Mouse (Mus musculus): Measurements from ENCODE around the gene Ntn1. TPM values are rescaled to one million over a fixed set of nuclear protein-coding genes. Genes with fewer than 3 reads are reported as not detected.

Gene Ntn1
- polyA plus RNA-seq, 1 experiment from 2014 or later, result 0.15 TPM

- peaks cover 25% of the 10 kb centered on the region for H3K27me3 ChIP-seq
- no peak for ATAC-seq (ENCODE audit: insufficient read depth)
- 72% methylated on average over 2 of the region's 2 CpGs for WGBS (ENCODE audit: insufficient replicate concordance)
Measured at GRCm38 (mm10) chr11:68434697-68435096, 34.1 kb upstream of the Ntn1 start.

GRCm38 (mm10) chr11:68433534-68433933, 32.9 kb upstream of the Ntn1 start:
- no peak overlapping the region for H3K27ac ChIP-seq (replicated peaks)
- H3K9ac ChIP-seq, result no peak overlapping the region
- no peak overlapping the region for H3K4me2 ChIP-seq
- no peaks in the 10 kb centered on the region for H3K9me3 ChIP-seq (replicated peaks)
- H3K4me1 ChIP-seq (replicated peaks), result 0 out of 2 replicates have a peak, but pooled peaks cover 4% of the 10 kb centered on the region
- ATAC-seq (ENCODE audit: insufficient read depth), result no peak
- H3K4me3 ChIP-seq (replicated peaks), result no peak overlapping the region
- 57% methylated on average over 5 of the region's 5 CpGs for WGBS (ENCODE audit: insufficient replicate concordance)
- H3K27me3 ChIP-seq, result peaks cover 25% of the 10 kb centered on the region
- no peaks in the 10 kb centered on the region for H3K36me3 ChIP-seq (replicated peaks)

More at GRCm38 (mm10) chr11:68434697-68435096, 34.1 kb upstream of the Ntn1 start:
- Histone ChIP-seq H3K4me1 (replicated peaks) (0 out of 2 replicates have a peak, but pooled peaks cover 4% of the 10 kb centered on the region), H3K4me2 (no peak overlapping the region), H3K4me3 (replicated peaks) (no peak overlapping the region), H3K9me3 (replicated peaks) (no peaks in the 10 kb centered on the region), H3K36me3 (replicated peaks) (no peaks in the 10 kb centered on the region), H3K9ac (no peak overlapping the region), H3K27ac (replicated peaks) (no peak overlapping the region)

DNA sequence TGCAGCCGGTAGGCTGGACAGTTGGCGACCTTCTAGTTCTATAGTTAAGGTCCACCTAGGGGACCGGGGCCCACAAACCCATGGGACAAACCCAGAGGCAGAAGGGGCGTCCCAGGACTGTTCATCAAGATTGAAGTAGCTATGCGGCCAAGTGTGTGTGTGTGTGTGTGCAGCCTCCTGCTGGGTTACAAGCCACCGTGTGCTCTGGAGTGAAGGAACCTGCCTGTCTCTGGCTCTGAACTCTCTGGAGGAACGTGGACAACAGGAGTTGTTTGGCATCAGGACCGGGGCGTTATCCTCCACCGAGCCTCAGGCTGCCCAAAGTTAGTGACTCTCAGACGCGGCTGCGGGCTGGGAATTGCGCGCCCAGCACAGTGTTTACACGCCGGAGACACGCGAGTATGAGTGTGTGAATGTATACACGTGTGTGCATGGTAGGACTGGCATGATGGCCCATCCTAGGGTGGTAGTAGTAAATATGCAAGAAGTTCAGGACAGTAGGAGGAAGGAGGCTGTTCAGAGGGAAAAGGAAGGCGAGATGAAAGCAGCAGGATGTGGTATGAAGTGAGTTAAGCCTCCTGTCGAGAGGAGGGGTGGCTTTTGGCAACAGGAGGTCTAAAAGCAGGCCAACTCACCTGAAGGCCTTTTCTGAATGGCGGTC, 31.9 kb upstream of the Ntn1 start:
- 17% methylated on average over 23 of the region's 23 CpGs for WGBS (ENCODE audit: insufficient replicate concordance)
- H3K9me3 ChIP-seq (replicated peaks), result no peaks in the 10 kb centered on the region
- peak overlapping the region; percentile 51 for H3K4me3 ChIP-seq (replicated peaks)
- H3K4me2 ChIP-seq, result peak overlapping the region; percentile 60
- no peaks in the 10 kb centered on the region for H3K36me3 ChIP-seq (replicated peaks)
- no peak overlapping the region for H3K9ac ChIP-seq
- H3K4me1 ChIP-seq (replicated peaks), result 0 out of 2 replicates have a peak, but pooled peaks cover 4% of the 10 kb centered on the region
- H3K27ac ChIP-seq (replicated peaks), result no peak overlapping the region
- peak; percentile 7; the same call in 1 of the 2 replicates for ATAC-seq (ENCODE audit: insufficient read depth)
- peaks cover 25% of the 10 kb centered on the region for H3K27me3 ChIP-seq

- Histone ChIP-seq H3K9me3 (replicated peaks) (no peaks in the 10 kb centered on the region), H3K27me3 (peaks cover 25% of the 10 kb centered on the region), H3K4me3 (replicated peaks) (peak within 1 kb of the TSS; percentile 51), H3K36me3 (replicated peaks) (no peaks in the 10 kb centered on the region), H3K4me2 (peak within 1 kb of the TSS; percentile 60), H3K27ac (replicated peaks) (peak within 1 kb of the TSS; percentile 42; the same call in 1 of the 2 replicates), H3K9ac (no peak within 1 kb of the TSS), H3K4me1 (replicated peaks) (0 out of 2 replicates have a peak, but pooled peaks cover 4% of the 10 kb centered on the region)
- ATAC-seq (ENCODE audit: insufficient read depth), result peak; percentile 52
- 2% methylated on average over 35 of the region's 35 CpGs for WGBS (ENCODE audit: insufficient replicate concordance)
Measured at GRCm38 (mm10) chr11:68431699-68432360, 31.2 kb upstream of the Ntn1 start, which contains the start of gene Pik3r5. Gene Pik3r5 (plus strand): TSS chr11:68432121.

- peak overlapping the region; percentile 60; the same call in 1 of the 2 replicates for H3K4me2 ChIP-seq
- H3K36me3 ChIP-seq (replicated peaks), result no peaks in the 10 kb centered on the region
- ATAC-seq (ENCODE audit: insufficient read depth), result no peak
- no peak overlapping the region for H3K9ac ChIP-seq
- peak overlapping the region; percentile 42; the same call in 1 of the 2 replicates for H3K27ac ChIP-seq (replicated peaks)
- H3K4me3 ChIP-seq (replicated peaks), result no peak overlapping the region
- H3K27me3 ChIP-seq, result peaks cover 25% of the 10 kb centered on the region
- 39% methylated on average over 5 of the region's 5 CpGs for WGBS (ENCODE audit: insufficient replicate concordance)
- 0 out of 2 replicates have a peak, but pooled peaks cover 4% of the 10 kb centered on the region for H3K4me1 ChIP-seq (replicated peaks)
- no peaks in the 10 kb centered on the region for H3K9me3 ChIP-seq (replicated peaks)
Measured at GRCm38 (mm10) chr11:68430662-68431061, 30.0 kb upstream of the Ntn1 start.

DNA sequence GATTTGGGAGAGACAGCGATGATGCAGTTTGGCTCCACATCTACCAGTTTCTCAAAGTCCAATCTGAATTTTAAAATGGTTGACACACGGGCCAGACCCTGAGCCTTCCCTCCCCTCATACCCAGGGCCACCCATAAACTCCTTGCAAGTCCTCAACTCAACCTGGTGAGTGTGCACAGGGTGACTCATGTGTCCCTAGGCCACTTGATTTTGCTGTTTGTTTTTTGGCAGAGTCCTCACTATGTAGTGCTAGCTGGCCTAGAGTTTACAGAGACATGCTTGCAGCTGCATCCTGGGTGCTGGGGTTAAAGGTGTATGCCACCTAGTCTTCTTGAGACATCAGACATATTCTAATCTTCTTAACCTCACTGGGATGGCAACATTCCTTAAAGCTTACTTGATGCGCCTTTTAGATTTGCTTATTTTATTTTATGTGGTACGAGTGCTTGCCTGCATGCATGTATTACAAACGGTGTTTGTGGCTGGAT, 26.5 kb upstream of the Ntn1 start:
- ATAC-seq (ENCODE audit: insufficient read depth), result no peak
- Histone ChIP-seq H3K4me3 (replicated peaks) (no peak overlapping the region), H3K9me3 (replicated peaks) (no peaks in the 10 kb centered on the region), H3K27ac (replicated peaks) (no peak overlapping the region), H3K27me3 (peaks cover 13% of the 10 kb centered on the region), H3K9ac (no peak overlapping the region), H3K36me3 (replicated peaks) (no peaks in the 10 kb centered on the region), H3K4me1 (replicated peaks) (0 out of 2 replicates have a peak, but pooled peaks cover 4% of the 10 kb centered on the region), H3K4me2 (no peak overlapping the region)
- WGBS (ENCODE audit: insufficient replicate concordance), result 69% methylated on average over 5 of the region's 5 CpGs

GRCm38 (mm10) chr11:68425492-68426315, 25.1 kb upstream of the Ntn1 start:
- H3K4me2 ChIP-seq, result no peak overlapping the region
- no peak overlapping the region for H3K9ac ChIP-seq
- H3K27me3 ChIP-seq, result peaks cover 2% of the 10 kb centered on the region; the same call in 1 of the 2 replicates
- no peaks in the 10 kb centered on the region for H3K36me3 ChIP-seq (replicated peaks)
- H3K27ac ChIP-seq (replicated peaks), result no peak overlapping the region
- ATAC-seq (ENCODE audit: insufficient read depth), result no peak
- 57% methylated on average over 8 of the region's 8 CpGs for WGBS (ENCODE audit: insufficient replicate concordance)
- no peaks in the 10 kb centered on the region for H3K9me3 ChIP-seq (replicated peaks)
- no peak overlapping the region for H3K4me3 ChIP-seq (replicated peaks)
- no peaks in the 10 kb centered on the region for H3K4me1 ChIP-seq (replicated peaks)

DNA sequence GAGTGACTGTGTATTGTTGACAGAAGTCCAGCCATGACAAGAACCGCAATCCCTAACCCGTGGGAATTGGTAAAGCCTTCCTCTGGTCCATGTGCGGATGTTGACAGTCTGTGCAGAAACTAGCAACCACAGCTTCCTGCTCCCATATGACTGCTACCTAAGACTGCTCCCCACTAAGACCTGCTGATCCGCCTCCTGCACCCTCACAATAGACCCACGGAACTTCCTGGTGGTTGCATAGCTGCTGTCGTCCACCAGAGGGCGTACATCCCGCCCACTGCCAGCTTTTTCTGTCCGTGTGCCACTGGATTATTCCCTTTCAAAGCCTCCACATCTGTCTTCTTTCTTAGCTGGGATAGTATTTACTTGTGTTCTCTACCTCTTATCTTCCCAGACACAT, 17.2 kb upstream of the Ntn1 start:
- ATAC-seq (ENCODE audit: insufficient read depth), result no peak
- no peak overlapping the region for H3K9ac ChIP-seq
- WGBS (ENCODE audit: insufficient replicate concordance), result 24% methylated on average over 9 of the region's 9 CpGs
- no peaks in the 10 kb centered on the region for H3K9me3 ChIP-seq (replicated peaks)
- H3K4me1 ChIP-seq (replicated peaks), result no peaks in the 10 kb centered on the region
- no peak overlapping the region for H3K4me2 ChIP-seq
- H3K27ac ChIP-seq (replicated peaks), result no peak overlapping the region
- no peaks in the 10 kb centered on the region for H3K27me3 ChIP-seq
- no peak overlapping the region for H3K4me3 ChIP-seq (replicated peaks)
- H3K36me3 ChIP-seq (replicated peaks), result no peaks in the 10 kb centered on the region

DNA sequence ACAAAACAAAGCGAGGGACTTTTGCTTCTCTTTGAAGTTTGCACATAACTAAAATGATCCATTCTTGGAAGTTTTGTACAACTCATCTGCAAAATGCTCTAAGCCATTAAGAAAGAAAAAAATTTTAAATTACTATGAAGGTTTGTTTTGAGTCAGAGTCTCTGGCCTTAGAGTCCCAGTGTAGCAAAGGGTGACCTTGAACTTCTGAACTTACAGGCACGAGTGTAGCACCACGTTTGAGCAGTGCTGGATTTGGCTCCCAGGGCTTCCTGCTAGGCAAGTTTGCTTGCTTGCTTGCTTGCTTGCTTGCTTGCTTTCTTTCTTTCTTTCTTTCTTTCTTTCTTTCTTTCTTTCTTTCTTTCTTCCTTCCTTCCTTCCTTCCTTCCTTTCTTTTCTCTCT, 16.4 kb upstream of the Ntn1 start:
- WGBS (ENCODE audit: insufficient replicate concordance), result 40% methylated on average over 3 of the region's 3 CpGs
- Histone ChIP-seq H3K4me3 (replicated peaks) (no peak overlapping the region), H3K27ac (replicated peaks) (no peak overlapping the region), H3K9ac (no peak overlapping the region), H3K4me2 (no peak overlapping the region), H3K4me1 (replicated peaks) (no peaks in the 10 kb centered on the region), H3K27me3 (no peaks in the 10 kb centered on the region), H3K36me3 (replicated peaks) (no peaks in the 10 kb centered on the region), H3K9me3 (replicated peaks) (no peaks in the 10 kb centered on the region)
- no peak for ATAC-seq (ENCODE audit: insufficient read depth)

DNA sequence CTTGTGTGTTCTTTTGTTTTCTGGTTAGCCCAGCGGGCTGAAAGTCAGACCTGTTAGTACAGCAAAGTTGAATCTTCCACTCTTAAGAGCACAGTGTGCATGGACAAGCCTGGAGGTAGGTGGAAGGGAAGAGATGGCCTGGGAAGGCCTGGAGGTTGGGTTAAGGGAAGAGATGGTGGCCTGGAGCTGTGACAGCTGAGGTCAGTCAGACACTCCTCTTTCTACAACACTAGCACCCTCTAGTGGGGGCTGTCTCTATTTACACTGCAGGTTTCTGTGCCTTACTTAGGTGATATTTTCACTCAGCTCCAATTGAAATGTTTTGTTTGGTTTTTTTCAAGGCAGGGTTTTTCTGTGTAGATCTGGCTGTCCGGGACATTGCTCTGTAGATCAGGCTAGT, 7.5 kb upstream of the Ntn1 start:
- Histone ChIP-seq H3K36me3 (replicated peaks) (no peaks in the 10 kb centered on the region), H3K4me2 (no peak overlapping the region), H3K27me3 (peaks cover 18% of the 10 kb centered on the region), H3K27ac (replicated peaks) (no peak overlapping the region), H3K9ac (no peak overlapping the region), H3K4me1 (replicated peaks) (no peaks in the 10 kb centered on the region), H3K4me3 (replicated peaks) (no peak overlapping the region), H3K9me3 (replicated peaks) (no peaks in the 10 kb centered on the region)
- ATAC-seq (ENCODE audit: insufficient read depth), result no peak
- 39% methylated on average over 2 of the region's 2 CpGs for WGBS (ENCODE audit: insufficient replicate concordance)
